Mouse (Mus musculus): Measurements from ENCODE around the gene Ttc30a1. TPM values are rescaled to one million over a fixed set of nuclear protein-coding genes. Genes with fewer than 3 reads are reported as not detected.
A peak's percentile ranks its signal among the peaks of the same experiment; 100 is the strongest.
"Not testable (repeated sequence)": the region's sequence is repeated elsewhere in the genome, so short reads cannot be mapped to it uniquely, and the experiment has no call there.

Gene Ttc30a1
- total RNA-seq (2021): 1 to 10 TPM; 1.9 to 2.4 TPM
- long read RNA-seq, experiment 1, partial matches to known transcripts: 0 of 2 reads
- long read RNA-seq, experiment 1, other reads (novel, unspliced or antisense): 0 of 2 reads
- long read RNA-seq, experiment 2, transcript Ttc30a1-201 (1 exons, 3,721 nt): major isoform, 9 of 9 reads
- long read RNA-seq, experiment 2, partial matches to known transcripts: 0 of 9 reads
- long read RNA-seq, experiment 2, other reads (novel, unspliced or antisense): 0 of 9 reads

DNA sequence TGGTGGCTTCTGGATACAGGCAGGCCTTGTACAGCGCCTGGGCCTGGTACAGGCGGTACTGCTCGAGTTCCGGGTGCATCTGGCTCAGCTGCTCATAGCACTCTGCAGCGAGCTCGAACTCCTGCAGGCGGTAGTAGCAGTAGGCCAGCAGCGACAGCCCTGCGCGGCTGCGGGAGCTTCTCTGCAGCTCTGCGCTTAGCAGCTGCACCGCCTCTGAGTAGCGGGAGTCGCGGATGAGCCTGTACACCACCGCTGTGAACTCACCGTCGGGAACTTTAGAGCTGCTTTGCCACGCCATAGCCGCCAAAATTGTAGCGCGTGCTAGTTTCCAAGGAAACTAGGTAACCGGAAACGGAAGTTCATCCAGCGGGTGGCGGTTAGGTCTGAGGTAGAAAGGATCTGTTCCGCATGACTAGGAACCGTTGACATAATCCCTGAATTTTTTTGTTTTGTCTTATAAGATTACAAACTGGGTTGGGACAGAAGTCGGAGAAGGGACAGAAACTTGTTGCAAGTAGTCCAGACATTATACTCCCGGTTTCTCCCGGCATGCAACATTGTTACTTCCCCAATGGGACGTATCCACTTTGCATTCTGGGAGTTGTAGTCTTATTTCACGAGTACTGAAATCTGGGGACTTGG lies at the start of gene Ttc30a1:
Gene Ttc30a1, minus strand, starts transcription at position 528 of the 642 bp plus-strand sequence.
- DNase-seq: peak; percentile 66 to 81
- intact Hi-C loops (cut with DNase I): not testable (repeated sequence)

DNA sequence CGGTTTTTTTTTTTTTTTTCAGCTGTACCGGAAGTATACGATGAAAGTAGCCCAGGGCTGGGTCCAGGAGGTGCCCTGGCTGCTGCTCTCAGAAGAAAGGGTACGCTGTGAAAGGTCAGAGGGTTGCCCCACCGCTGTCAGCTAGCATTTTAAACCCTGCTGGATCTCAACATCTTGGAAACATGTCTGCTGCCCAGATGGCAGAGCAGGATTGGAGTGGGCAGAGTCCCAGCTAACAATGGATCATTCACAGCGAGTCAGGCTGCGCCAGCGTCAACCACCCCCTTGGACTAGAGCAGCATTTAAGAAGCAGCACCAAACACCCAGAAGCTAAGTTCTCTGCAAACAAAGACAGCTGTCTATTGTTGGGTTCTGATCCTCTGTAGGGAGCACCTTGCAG lies 48.3 kb upstream of the Ttc30a1 start:
- no peak for DNase-seq
- intact Hi-C loops (cut with DNase I): no loop called here

DNA sequence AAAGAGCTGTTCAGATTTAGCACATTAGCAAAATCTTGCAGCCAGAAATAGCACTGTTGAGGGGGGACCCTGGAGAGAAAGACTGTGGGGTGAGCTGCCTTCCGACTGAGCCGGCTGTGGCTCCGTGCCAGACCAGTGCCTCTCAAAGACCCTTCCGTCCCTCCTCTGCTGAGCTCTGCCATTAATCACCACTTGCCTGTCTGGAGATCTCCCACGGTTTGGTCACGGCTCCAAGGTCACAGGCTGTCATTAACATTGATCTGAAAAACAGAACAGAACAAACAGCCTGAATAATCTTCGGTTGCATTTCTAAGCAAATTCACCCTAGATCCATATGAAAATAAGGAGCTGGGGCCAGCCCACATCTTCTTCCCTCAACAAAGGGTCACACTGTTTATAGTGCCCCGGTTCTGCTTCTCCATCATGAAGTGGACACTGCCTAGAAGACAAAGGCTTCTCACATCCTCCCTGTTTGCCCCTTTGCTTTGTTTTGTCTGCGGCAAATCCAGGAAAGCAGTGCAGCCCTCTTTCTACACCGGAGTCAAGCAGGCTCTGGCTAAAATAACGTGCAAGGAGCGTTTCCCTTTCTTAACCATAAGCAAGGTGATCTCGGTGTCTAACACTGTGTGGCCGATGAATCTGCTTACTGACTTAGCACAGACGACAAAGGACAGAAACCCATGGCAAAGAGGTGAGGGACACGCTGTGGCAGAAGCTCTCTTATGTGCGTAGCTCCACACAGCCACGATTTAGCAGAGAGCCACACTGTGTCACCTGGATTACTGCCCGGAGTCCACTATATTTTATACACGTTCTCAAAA lies 47.5 kb upstream of the Ttc30a1 start:
- intact Hi-C loops (cut with DNase I): no loop called here
- DNase-seq: peak; percentile 2 to 8

DNA sequence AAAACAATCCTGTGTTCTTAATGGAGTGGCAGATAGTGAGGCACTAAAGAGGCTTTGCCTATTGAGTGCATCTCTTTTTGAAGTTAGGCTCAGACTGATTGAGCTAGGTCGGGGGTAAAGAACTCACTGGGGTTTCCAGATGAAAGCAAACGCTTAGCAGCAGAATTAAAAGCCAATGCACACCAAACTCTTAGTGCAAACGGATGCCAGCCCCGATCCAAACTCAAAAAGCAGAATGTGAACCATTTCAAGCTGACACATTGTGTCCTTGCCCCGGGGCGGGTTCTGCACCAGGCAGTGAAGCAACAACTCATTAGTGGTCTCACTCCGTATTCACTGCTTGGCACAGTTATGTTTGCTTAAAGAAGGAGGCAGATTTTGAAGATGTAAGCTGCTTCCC lies 35.1 kb upstream of the Ttc30a1 start:
- DNase-seq: no peak
- intact Hi-C loops (cut with DNase I): no loop called here

- DNase-seq: no peak
- intact Hi-C loops (cut with DNase I): no loop called here
Measured at GRCm38 (mm10) chr2:76016136-76016535, 34.4 kb upstream of the Ttc30a1 start.

DNA sequence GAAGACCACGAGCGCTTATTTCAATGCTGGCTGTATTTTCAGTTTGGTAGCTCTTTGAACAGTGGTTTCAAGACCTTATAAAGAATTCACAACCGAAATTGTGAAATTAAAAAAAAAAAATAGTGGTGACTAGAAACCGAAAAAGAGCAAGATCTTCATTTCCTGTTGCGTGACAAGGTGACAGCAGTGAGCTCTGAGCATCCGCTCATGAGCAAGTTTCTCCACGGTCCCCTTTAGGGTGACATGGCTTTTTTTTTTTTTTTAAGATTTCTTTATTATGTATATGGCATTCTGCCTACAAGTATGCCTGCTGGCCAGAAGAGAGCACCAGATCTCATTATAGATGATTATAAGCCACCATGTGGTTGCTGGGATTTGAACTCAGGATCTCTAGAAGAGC lies 33.7 kb upstream of the Ttc30a1 start:
- intact Hi-C loops (cut with DNase I): no loop called here
- DNase-seq: no peak

DNA sequence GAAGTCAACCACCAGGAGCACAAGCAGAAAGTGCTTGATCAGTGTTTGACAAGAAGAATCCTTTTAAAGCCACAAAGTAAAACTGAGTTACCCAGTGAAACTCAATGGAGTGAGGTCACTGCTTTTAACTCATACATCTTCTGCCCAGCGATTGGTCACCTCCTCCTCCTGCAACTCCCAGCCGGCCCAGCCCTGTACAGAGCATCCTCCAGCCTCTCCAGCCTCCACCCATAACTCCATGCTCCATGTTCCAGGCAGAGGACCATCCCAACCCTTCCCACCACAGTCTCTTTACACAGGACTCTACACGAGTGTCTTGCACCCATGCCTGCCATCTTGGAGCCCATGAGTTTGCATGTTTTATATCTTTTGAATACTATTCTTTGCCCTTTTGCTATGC lies 32.9 kb upstream of the Ttc30a1 start:
- no peak for DNase-seq
- intact Hi-C loops (cut with DNase I): no loop called here

DNA sequence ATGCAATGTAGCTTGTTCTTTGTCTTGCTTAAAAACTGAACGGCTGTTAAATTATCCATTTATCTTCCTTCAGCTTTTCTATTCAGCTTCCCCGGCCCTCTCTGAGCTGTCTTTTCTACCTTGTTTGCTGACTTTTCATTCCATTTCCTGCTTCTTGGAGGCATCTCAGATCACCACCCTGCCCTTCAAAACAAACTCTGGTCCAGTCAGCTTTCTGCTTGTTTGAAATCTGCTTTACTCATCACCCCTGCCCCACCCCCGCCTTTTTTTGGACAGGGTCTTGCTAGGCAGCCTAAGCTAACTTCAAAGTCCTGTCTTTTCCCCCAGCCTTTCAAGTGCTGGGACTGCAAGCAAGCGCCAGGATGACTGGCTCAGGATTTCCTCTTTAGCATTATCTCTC lies 24.4 kb upstream of the Ttc30a1 start:
- intact Hi-C loops (cut with DNase I): no loop called here
- no peak for DNase-seq

GRCm38 (mm10) chr2:76002899-76003298 lies 21.1 kb upstream of the Ttc30a1 start:
- intact Hi-C loops (cut with DNase I): no loop called here
- DNase-seq: no peak

DNA sequence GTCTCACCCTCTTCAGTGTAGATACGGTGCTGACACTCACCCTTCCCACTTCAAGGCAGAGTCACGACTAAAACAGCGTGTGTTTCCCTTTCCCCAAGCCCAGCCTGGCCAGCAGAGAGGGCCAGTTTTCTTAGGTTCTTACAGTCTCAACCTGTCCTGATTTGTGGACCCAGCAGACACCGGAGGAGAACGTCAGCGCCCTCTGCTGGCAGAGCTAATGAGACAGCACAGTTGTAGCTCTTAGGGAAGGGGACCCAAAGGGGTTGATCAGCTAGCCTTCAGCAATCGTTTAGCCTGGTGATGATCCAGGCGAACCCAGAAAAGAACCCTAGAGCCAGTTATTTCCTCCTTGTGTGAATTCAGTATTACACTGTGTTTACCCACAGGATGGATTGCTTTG lies 19.6 kb upstream of the Ttc30a1 start:
- peak; percentile 72 to 84 for DNase-seq
- intact Hi-C loops (cut with DNase I): no loop called here

GRCm38 (mm10) chr2:75999636-76000035 lies 17.9 kb upstream of the Ttc30a1 start:
- DNase-seq: peak; percentile 9 to 47
- intact Hi-C loops (cut with DNase I): no loop called here

- no peak for DNase-seq
- intact Hi-C loops (cut with DNase I): no loop called here
Measured at GRCm38 (mm10) chr2:75998692-75999091, 16.9 kb upstream of the Ttc30a1 start.

GRCm38 (mm10) chr2:75997726-75998125 lies 16.0 kb upstream of the Ttc30a1 start:
- no peak for DNase-seq
- intact Hi-C loops (cut with DNase I): no loop called here

GRCm38 (mm10) chr2:75994841-75995240 lies 13.1 kb upstream of the Ttc30a1 start:
- DNase-seq: no peak
- intact Hi-C loops (cut with DNase I): no loop called here

DNA sequence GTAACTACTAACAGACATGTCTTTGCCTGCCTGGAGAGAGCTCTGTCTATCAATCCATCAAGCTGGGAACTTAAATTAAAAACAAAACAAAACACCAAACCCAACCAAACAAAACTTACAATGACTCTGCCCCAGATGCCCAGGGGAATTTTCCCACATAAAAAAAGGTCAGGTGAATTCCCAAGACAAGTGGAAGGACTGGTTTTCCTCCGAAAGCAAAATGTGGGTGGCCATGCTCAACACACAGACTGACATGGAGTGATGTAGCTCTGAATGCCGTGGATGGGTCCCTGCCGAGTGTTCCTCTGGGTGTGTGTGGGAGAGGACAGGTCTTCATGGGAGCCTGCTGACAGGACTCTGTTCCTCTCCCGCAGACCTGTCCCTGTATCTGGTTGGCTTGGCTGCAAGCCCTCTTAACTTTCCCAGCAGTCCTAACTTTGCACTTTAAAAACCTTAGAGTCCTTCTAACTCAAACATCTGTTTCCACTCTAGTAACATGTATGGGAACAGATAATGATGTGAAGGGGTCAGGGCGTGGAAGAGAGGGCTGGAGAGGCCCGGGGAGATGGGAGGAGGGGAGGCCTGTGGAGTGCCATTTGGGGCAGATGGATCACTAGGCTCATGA lies 9.9 kb upstream of the Ttc30a1 start:
- no peak for DNase-seq
- intact Hi-C loops (cut with DNase I): loop anchor here (2.0 kb wide), 1 partner anchor 79 kb away; no protein-coding TSS in a partner anchor

GRCm38 (mm10) chr2:75990885-75991539 lies 9.2 kb upstream of the Ttc30a1 start:
- intact Hi-C loops (cut with DNase I): loop anchor here (2.0 kb wide), 1 partner anchor 80 kb away; no protein-coding TSS in a partner anchor
- DNase-seq: peak; percentile 70 to 82

DNA sequence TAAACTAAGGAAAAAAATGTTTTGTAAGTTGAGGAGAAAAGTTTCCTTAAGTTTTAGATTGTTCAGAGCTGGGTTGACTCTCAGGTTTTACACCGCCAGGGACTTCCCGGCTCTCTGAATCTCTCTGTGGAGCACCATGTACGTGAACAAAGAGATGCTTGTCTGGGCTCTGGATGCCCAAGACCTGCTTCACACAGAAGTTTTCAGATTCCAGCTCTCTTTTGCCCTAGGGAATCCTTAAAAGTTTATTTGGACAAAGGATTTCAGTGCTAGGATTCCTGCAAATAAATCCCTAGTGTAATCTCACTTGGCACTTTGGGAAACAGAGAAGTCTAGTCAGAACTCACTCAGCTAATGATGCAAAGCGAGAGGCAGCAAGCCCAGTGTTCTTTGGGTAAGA lies 7.9 kb upstream of the Ttc30a1 start:
- intact Hi-C loops (cut with DNase I): loop anchor here (2.0 kb wide), 1 partner anchor 81 kb away; no protein-coding TSS in a partner anchor

DNA sequence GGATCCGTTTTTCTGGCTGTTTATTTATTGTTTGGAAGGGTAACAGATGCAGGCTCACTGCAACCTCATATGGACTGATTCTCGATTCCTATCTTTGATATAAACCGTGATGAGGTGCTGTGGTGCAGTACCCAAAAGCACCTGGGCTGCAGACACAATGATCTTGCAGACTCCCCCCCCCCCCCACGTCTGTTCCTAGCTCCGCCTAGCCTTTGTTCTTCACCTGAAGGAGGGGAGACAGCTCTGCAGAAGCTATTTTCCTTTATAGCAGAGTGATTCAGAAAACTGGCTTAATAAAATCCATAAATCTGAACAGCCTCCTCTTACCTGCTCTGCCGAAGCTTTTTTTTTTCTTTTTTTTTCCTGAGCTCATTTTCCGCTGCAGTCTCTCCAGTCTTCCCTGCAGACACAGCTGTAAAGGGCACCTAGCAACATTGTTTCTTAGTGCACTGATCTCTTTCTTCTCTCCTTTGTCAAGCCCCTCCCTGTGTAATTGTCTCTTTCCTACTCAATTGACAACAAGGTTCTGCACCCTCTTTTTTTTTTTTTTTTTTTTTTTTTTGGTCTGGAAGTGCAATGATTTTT lies 7.1 kb upstream of the Ttc30a1 start:
- no peak for DNase-seq
- intact Hi-C loops (cut with DNase I): no loop called here

More for the DNA sequence above, 7.9 kb upstream of the Ttc30a1 start:
- no peak for DNase-seq

DNA sequence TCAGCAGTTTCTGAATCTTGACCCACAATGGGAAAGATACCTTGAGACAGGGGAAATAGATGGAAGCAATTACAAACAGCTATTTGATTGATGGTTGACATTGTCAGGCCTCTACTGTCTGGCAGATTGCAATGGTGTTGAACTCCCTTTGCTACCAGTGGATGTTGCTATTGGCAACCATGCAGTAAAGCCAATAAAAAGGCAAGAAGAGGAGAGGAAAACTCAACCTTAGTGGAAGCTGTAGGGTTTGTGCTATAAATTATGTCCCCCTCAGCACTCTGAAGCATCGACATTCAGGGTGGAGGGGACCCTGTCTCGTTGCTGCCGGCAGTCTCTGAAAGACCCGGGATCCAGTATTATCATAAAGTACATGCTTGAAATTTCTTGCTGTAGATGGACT lies 6.6 kb upstream of the Ttc30a1 start:
- intact Hi-C loops (cut with DNase I): no loop called here
- no peak for DNase-seq

DNA sequence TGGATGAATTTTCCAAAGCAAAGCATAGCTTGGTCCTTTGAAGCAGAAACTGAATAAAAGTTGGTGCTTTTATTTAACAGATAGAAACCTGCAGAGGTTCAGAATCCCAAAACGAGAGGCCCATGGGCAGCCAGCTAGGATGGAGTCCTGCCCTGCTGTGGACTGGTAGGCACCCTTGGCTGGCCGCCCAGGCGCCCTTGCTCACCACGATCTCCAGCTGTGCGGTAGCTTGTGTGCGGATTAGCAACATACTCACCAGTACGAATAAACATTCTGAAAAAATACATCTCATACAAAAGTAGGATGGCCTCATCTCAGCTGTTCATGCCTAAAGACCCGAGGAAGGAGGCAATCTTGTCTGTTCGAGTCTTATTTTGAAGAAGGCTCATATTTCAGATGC lies 6.0 kb upstream of the Ttc30a1 start:
- intact Hi-C loops (cut with DNase I): no loop called here
- no peak for DNase-seq
